Mouse (Mus musculus) kidney, adult 11 months (tissue): ENCODE measurements around the gene Atf6.

ENCODE experiments used
- DNase-seq: peaks from one replicate; pipeline ENCODE4 v3.0.0; 2022

The Atf6 gene

GRCm38 (mm10) chr1:170701582-170701981 lies 166.0 kb downstream of the Atf6 start:
- no peak for DNase-seq

GRCm38 (mm10) chr1:170701178-170701577 lies 166.4 kb downstream of the Atf6 start:
- DNase-seq, result no peak

GRCm38 (mm10) chr1:170700496-170701027 lies 167.0 kb downstream of the Atf6 start:
- DNase-seq, result no peak

GRCm38 (mm10) chr1:170699553-170699952 lies 168.0 kb downstream of the Atf6 start:
- DNase-seq, result no peak

- DNase-seq, result no peak
These were observed 168.8 kb downstream of the Atf6 start for GRCm38 (mm10) chr1:170698771-170699170.

GRCm38 (mm10) chr1:170697771-170698356 lies 169.7 kb downstream of the Atf6 start:
- DNase-seq, result peak; percentile 63

GRCm38 (mm10) chr1:170696996-170697395 lies 170.6 kb downstream of the Atf6 start:
- DNase-seq, result peak; percentile 4

GRCm38 (mm10) chr1:170695326-170695725 lies 172.2 kb downstream of the Atf6 start:
- peak; percentile 13 for DNase-seq

GRCm38 (mm10) chr1:170694821-170695291 lies 172.7 kb downstream of the Atf6 start:
- peak; percentile 53 for DNase-seq

GRCm38 (mm10) chr1:170691301-170691700 lies 176.3 kb downstream of the Atf6 start:
- DNase-seq, result no peak

- no peak for DNase-seq
These were observed 177.8 kb downstream of the Atf6 start for GRCm38 (mm10) chr1:170689773-170690172.

- DNase-seq, result no peak
These were observed 183.7 kb downstream of the Atf6 start for GRCm38 (mm10) chr1:170683863-170684262.

GRCm38 (mm10) chr1:170679624-170680023 lies 187.9 kb downstream of the Atf6 start:
- no peak for DNase-seq

GRCm38 (mm10) chr1:170678861-170679260 lies 188.7 kb downstream of the Atf6 start:
- no peak for DNase-seq

- DNase-seq, result no peak
These were observed 189.9 kb downstream of the Atf6 start for GRCm38 (mm10) chr1:170677681-170678080.

GRCm38 (mm10) chr1:170674184-170674775 lies 193.3 kb downstream of the Atf6 start:
- DNase-seq, result no peak

- DNase-seq, result no peak
These were observed 202.4 kb downstream of the Atf6 start for GRCm38 (mm10) chr1:170665200-170665599.

- no peak for DNase-seq
These were observed 202.9 kb downstream of the Atf6 start for GRCm38 (mm10) chr1:170664620-170665185.

GRCm38 (mm10) chr1:170659260-170659659 lies 208.3 kb downstream of the Atf6 start:
- DNase-seq, result no peak

- DNase-seq, result no peak
These were observed 209.8 kb downstream of the Atf6 start for GRCm38 (mm10) chr1:170657643-170658314.

- DNase-seq, result no peak
These were observed 210.4 kb downstream of the Atf6 start for GRCm38 (mm10) chr1:170657228-170657521.

- no peak for DNase-seq
These were observed 210.9 kb downstream of the Atf6 start for GRCm38 (mm10) chr1:170656518-170657227.

- DNase-seq, result no peak
These were observed 212.2 kb downstream of the Atf6 start for GRCm38 (mm10) chr1:170655280-170655917.
